In the genomic region with DNA sequence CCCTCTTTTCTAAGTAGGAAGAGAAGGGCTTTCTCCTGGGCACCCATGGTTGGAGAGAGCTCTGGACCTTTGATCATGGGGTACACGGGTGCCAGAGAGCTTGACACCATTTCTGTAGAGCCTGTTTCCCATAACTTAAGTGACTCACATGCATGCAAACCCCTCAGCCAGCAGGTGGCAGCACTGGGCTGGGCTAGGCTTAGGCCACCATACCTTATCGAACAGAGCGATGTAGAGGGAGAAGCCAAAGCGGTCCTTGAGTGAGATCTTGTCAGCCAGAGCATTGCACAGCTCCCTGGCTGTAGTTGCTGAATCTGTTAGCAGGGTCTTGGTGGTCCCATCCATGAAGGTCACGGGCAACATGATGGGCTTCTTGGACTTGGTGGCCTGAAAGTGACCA, we compare ENCODE assay signal across 8 mouse cellular contexts. TPM values are rescaled to one million over a fixed set of nuclear protein-coding genes. Genes with fewer than 3 reads are reported as not detected.
DNase-seq lines count a peak whose midpoint lies in the region; ATAC-seq and TF ChIP-seq lines count a peak whose summit lies in the region.

No protein-coding gene starts in this region.

- peak; percentile 96 for TF ChIP-seq CTCF in midbrain, postnatal 0 days (IDR thresholded peaks at IDR 0.05)

- no peak overlapping the region for H3K27ac ChIP-seq in heart, embryonic 12.5 days (ENCODE audit: poor library complexity, severe bottlenecking)
- H3K27ac ChIP-seq in limb, embryonic 13.5 days: no peak overlapping the region
- H3K27ac ChIP-seq in midbrain, postnatal 0 days (ENCODE audit: low read depth, low read length): no peak overlapping the region

- no peak for ATAC-seq in heart, embryonic 12.5 days (ENCODE audit: insufficient number of reproducible peaks, low FRiP score)
- ATAC-seq in limb, embryonic 13.5 days (ENCODE audit: low FRiP score, low read depth): peak; percentile 55; the same call in 1 of the 2 replicates
- peak; percentile 39; the same call in 1 of the 2 replicates for ATAC-seq in midbrain, postnatal 0 days (ENCODE audit: low FRiP score)

- H3K4me3 ChIP-seq in heart, embryonic 12.5 days: no peak overlapping the region
- H3K4me3 ChIP-seq in limb, embryonic 13.5 days: no peak overlapping the region
- no peak overlapping the region for H3K4me3 ChIP-seq in midbrain, postnatal 0 days (ENCODE audit: low read depth, low read length)

- intact Hi-C loops in gastrocnemius, postnatal 36 days (cut with DNase I): loop anchor here (1.0 kb wide), 1 partner anchor 49 kb away; no protein-coding TSS in a partner anchor

- no peaks in the 10 kb centered on the region for H3K27me3 ChIP-seq in heart, embryonic 12.5 days (replicated peaks)
- no peaks in the 10 kb centered on the region for H3K27me3 ChIP-seq in limb, embryonic 13.5 days
- H3K27me3 ChIP-seq in midbrain, postnatal 0 days (ENCODE audit: insufficient read depth, low read length): no peaks in the 10 kb centered on the region

- peak; percentile 77 to 91 for DNase-seq in heart, adult 18-20 months
- peak; percentile 94 for DNase-seq in embryo, embryonic 10 days (ENCODE audit: low spot score)
- peak; percentile 72 to 75 for DNase-seq in gastrocnemius, postnatal 36 days
- peak; percentile 82 for DNase-seq in kidney, adult 9 months
- peak; percentile 84 for DNase-seq in midbrain, postnatal 0 days (ENCODE audit: low spot score)
- peak; percentile 69 to 78 for DNase-seq in spleen, postnatal 36 days (ENCODE audit: low spot score in 2 of 2)

- peaks cover 11% of the 10 kb centered on the region; the same call in 1 of the 2 replicates for H3K36me3 ChIP-seq in heart, embryonic 12.5 days
- H3K36me3 ChIP-seq in limb, embryonic 13.5 days: peaks cover 17% of the 10 kb centered on the region; the same call in 1 of the 2 replicates
- peaks cover 27% of the 10 kb centered on the region for H3K36me3 ChIP-seq in midbrain, postnatal 0 days (ENCODE audit: insufficient read depth, low read length)

- no peak overlapping the region for H3K9ac ChIP-seq in heart, embryonic 12.5 days
- no peak overlapping the region for H3K9ac ChIP-seq in limb, embryonic 13.5 days
- H3K9ac ChIP-seq in midbrain, postnatal 0 days (replicated peaks; ENCODE audit: low read length, poor library complexity, severe bottlenecking): no peak overlapping the region

- H3K4me1 ChIP-seq in heart, embryonic 12.5 days (replicated peaks): no peaks in the 10 kb centered on the region
- no peaks in the 10 kb centered on the region for H3K4me1 ChIP-seq in limb, embryonic 13.5 days
- H3K4me1 ChIP-seq in midbrain, postnatal 0 days (ENCODE audit: insufficient read depth, low read length): no peaks in the 10 kb centered on the region

- H3K4me2 ChIP-seq in heart, embryonic 12.5 days: no peak overlapping the region
- H3K4me2 ChIP-seq in limb, embryonic 13.5 days (replicated peaks): no peak overlapping the region
- no peak overlapping the region for H3K4me2 ChIP-seq in midbrain, postnatal 0 days (ENCODE audit: low read depth, low read length, poor library complexity, severe bottlenecking)

- H3K9me3 ChIP-seq in heart, embryonic 12.5 days (replicated peaks): no peaks in the 10 kb centered on the region
- H3K9me3 ChIP-seq in limb, embryonic 13.5 days: no peaks in the 10 kb centered on the region
- no peaks in the 10 kb centered on the region for H3K9me3 ChIP-seq in midbrain, postnatal 0 days (ENCODE audit: low read length)

- 31% methylated on average over 5 of the region's 5 CpGs for WGBS in heart, embryonic 12.5 days
- WGBS in limb, embryonic 13.5 days: 33% methylated on average over 5 of the region's 5 CpGs
- 28% methylated on average over 5 of the region's 5 CpGs for WGBS in midbrain, postnatal 0 days

RNA-seq across cellular contexts. Expression of a gene that starts 47.7 kb away (rescaled TPM):
- total RNA-seq in heart, adult 18-20 months (2021): 1 to 10 TPM; 3.9 to 5.2 TPM
- polyA plus RNA-seq in heart, embryonic 12.5 days (2016; fragmentation: Nextera tagmentation; extraction: Ambion mirVana): 13.6 and 14.4 TPM in 2 replicates
- total RNA-seq in gastrocnemius, postnatal 36 days (2021): 1 to 10 TPM; 2.6 to 3.2 TPM
- polyA plus RNA-seq in limb, embryonic 13.5 days (2015; fragmentation: Nextera tagmentation; extraction: Ambion mirVana): 11.0 and 12.2 TPM in 2 replicates
- total RNA-seq in midbrain, postnatal 0 days (2014; rRNA removed): 66.0 and 74.3 TPM in 2 replicates
- 11.1 and 14.6 TPM in 2 replicates for polyA plus RNA-seq in midbrain, postnatal 0 days (2015; fragmentation: Nextera tagmentation; extraction: Ambion mirVana)

Comparison
In these comparisons a context has a peak if more than half of its experiments do, and no peak if none do; other contexts are left out.
1. RNA of a gene that starts 47.7 kb away (total RNA-seq): 66.0 to 74.3 TPM in midbrain, postnatal 0 days; 3.9 to 5.2 TPM in heart, adult 18-20 months and 2.6 to 3.2 TPM in gastrocnemius, postnatal 36 days; every median in the first group is over 10 times any median in the second.
2. Peak in every context shown above with its lines, with median percentiles within 50 percentile points of each other: DNase-seq.